Mouse (Mus musculus) erythroblast, adult 5-6 weeks (primary cell): ENCODE data around the gene Olfr809. TPM values are rescaled to one million over a fixed set of nuclear protein-coding genes. Genes with fewer than 3 reads are reported as not detected.

Experiments used
- ATAC-seq: replicated peaks from 2 replicates; pipeline ENCODE4 v1.8.0; 2016; ENCODE audit warnings: moderate number of reproducible peaks, mild to moderate bottlenecking, moderate TSS enrichment, inconsistent platforms; ENCODE audit not compliant: poor library complexity, low FRiP score, severe bottlenecking
- total RNA-seq, 2 experiments: library from RNA; stranded (forward) in 1 of 2; stranded (reverse) in 1 of 2; fragments of 150-400 nt in 1 of 2; fragments of 200-764, 138-1000 nt in 1 of 2; gene quantifications; 2 replicates each; pipeline versions ENCODE4 v1.2.3 to v1.2.4; 2015 to 2017; ENCODE audit warnings: low replicate concordance in 2 of 2

The Olfr809 gene
- total RNA-seq (2015; ENCODE audit: low replicate concordance): not detected in 2 replicates
- 0.43 TPM in 1 of 2 replicates, not detected in the other for total RNA-seq (2017; ENCODE audit: low replicate concordance)

DNA sequence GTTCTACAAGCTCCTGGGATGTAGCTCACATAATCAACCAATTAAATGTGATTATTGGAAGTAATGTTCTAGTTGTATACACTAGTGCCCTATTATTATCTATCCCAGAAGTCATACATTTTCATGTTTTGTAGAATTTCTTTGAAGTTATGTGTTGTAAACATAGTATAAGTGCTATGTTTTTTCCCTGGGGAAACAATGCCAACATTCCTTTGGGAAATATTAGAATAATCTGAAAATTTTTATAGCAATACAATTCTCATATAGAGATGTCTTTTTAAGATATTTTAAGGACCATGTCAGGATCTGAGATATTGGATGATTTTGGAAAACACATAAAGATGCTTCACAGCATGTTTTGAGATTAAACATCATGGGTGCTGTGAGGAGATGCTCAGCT is at the start of gene Olfr809:
Gene Olfr809, plus strand, starts transcription at position 301 of the 400 bp plus-strand sequence.
- ATAC-seq: no peak

DNA sequence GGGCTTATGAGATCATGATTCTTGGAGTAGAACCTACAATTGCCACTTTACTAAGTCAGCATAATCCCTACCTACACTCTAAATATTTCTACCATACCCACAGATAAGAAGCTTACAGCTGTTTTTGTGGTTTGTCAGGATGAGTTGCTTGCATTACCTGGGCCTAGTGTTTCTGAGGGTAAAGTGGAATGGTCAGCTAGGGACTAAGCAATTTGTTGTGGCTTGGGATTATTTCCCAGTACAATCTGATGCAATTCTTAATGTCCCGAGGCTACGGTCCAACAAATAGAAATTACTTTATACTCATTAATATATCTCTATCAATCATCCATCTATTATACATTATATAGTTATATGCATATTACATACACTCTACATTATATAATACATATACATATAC is 45.2 kb upstream of the Olfr809 start, which contains the start of gene Olfr805:
Gene Olfr805, minus strand, starts transcription at position 101 of the 400 bp plus-strand sequence.
- ATAC-seq: no peak

DNA sequence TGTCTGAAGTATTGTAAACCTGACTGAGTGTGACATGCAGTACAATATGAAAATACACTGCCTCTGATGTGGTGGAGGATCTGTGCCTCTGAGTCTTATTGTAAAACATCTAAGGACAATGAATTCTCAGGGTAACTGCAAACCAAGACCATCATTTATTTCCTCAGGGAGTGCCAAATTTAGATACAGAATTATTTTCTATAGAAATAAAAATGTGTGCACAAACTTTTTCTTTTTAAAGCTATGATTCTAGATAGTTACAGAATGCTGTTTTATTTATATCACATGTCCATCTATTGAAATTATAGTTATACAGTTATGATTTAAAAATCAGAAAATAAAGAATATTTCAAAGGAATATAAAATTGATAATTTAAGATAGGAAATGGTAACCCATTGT is 32.6 kb upstream of the Olfr809 start, which contains the start of gene Olfr806:
Gene Olfr806, minus strand, starts transcription at position 101 of the 400 bp plus-strand sequence.
- no peak for ATAC-seq

DNA sequence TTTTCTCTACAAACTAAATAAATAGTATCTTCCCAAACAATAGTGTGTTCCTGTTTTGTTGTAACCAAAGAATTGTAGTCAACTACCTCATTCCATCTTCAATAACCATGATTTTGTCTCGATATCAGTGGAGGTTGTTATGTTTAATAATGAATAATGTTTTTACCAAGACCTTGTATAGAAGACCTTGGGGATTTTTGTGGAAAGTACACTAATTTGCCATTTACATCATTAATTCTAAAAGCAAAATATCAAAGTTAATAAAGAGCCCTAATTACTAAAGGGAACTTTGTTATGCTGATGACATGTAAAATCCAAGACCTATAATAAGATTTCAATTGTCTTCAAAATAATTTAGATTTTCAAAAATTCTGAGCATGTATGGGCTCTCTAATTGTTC is 16.7 kb upstream of the Olfr809 start, which contains the start of gene Olfr807:
Gene Olfr807, minus strand, starts transcription at position 101 of the 400 bp plus-strand sequence.
- ATAC-seq: no peak

DNA sequence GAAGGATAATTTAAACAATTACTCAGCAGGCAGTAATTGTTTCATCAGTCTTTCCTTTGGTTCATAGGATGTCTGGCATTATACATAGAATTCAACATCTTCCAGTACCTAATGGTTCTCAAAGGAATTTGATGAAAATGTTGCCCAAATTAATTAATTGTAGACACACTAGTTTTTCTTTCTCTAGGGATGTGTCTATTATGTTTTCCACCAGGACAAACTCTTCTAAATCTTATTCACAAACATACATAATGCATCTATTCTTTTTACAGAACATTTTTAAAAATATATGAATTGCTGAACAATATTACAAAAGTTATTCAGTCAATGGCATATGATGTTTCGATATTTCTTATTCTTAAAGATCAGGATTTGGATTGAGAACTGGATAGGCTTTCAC is 9.3 kb upstream of the Olfr809 start, which contains the start of gene Olfr808:
Gene Olfr808, plus strand, starts transcription at position 301 of the 400 bp plus-strand sequence.
- no peak for ATAC-seq

DNA sequence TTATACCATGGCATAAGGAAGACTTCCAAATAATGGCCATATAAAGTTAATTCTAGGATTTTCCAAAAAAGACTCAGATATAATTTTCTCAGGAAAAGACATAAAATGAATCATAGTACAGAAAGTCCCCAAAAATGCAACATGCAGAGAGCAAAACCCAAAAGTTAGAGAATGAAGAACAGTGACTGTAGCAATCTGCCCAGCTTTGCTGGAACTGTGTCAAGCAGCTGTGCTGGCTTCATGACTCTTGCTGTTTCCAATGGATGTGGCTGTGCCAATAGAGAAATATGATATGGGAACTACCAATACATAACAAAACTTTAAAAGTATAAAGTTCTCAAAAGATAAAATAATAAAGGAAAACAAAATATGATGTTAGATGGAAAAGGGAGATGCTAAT is 3.7 kb downstream of the Olfr809 start:
- ATAC-seq: no peak

DNA sequence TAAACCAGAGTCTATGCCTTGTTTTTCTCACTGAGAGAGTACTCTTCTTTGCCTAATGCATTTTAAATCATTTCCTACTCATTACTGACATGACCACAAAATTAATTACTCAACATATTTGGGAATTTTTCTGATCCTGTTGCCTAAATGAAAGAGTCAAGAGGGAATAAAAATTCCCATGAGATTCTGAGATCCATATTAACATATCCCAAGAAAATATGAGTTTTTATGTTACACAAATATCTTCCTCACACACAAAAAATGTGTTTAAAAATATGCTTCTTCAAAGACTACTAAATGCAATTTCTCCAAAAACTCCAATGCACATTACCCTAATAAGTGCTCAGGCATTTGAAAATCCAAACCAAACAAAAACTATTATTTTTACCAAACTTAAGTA is 20.4 kb downstream of the Olfr809 start, which contains the start of gene Olfr810:
Gene Olfr810, minus strand, starts transcription at position 101 of the 400 bp plus-strand sequence.
- no peak for ATAC-seq

DNA sequence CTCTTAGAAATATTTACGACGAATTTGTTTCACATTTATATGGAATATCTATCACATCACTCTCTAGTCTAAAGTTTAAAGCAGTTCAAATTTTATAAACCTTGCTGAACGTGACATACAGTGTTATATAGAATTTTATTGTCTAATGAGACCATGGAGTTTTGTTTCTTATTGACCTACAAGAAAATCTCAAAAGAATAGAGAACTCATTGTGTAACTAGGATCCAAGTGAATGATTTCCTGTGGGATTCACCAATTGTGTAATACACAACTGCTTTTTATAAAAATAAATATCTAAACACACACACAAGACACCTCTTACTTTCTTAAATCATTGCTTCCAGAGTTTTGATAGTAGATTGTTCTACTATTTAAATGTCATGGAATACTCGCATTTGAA is 29.9 kb downstream of the Olfr809 start, which contains the start of gene Olfr811:
Gene Olfr811, minus strand, starts transcription at position 101 of the 400 bp plus-strand sequence.
- ATAC-seq: no peak

Other genes with a start within 250 kb of the Olfr809 start
- gene Olfr792, start 235.5 kb upstream of the Olfr809 start, total RNA-seq (2015; ENCODE audit: low replicate concordance): not detected in 2 replicates
- not detected in 2 replicates for gene Olfr792, start 235.5 kb upstream of the Olfr809 start, total RNA-seq (2017; ENCODE audit: low replicate concordance)
- gene Olfr794, start 207.0 kb upstream of the Olfr809 start, total RNA-seq (2015; ENCODE audit: low replicate concordance): not detected in 2 replicates
- gene Olfr794, start 207.0 kb upstream of the Olfr809 start, total RNA-seq (2017; ENCODE audit: low replicate concordance): not detected in 2 replicates
- not detected in 2 replicates for gene Olfr796, start 162.1 kb upstream of the Olfr809 start, total RNA-seq (2015; ENCODE audit: low replicate concordance)
- not detected in 2 replicates for gene Olfr796, start 162.1 kb upstream of the Olfr809 start, total RNA-seq (2017; ENCODE audit: low replicate concordance)
- gene Olfr798, start 146.7 kb upstream of the Olfr809 start, total RNA-seq (2015; ENCODE audit: low replicate concordance): not detected in 2 replicates
- gene Olfr798, start 146.7 kb upstream of the Olfr809 start, total RNA-seq (2017; ENCODE audit: low replicate concordance): not detected in 2 replicates
- not detected in 2 replicates for gene Olfr799, start 137.2 kb upstream of the Olfr809 start, total RNA-seq (2015; ENCODE audit: low replicate concordance)
- not detected in 2 replicates for gene Olfr799, start 137.2 kb upstream of the Olfr809 start, total RNA-seq (2017; ENCODE audit: low replicate concordance)
- not detected in 2 replicates for gene Olfr800, start 116.9 kb upstream of the Olfr809 start, total RNA-seq (2015; ENCODE audit: low replicate concordance)
- not detected in 2 replicates for gene Olfr800, start 116.9 kb upstream of the Olfr809 start, total RNA-seq (2017; ENCODE audit: low replicate concordance)
- gene Olfr801, start 100.8 kb upstream of the Olfr809 start, total RNA-seq (2015; ENCODE audit: low replicate concordance): not detected in 2 replicates
- gene Olfr801, start 100.8 kb upstream of the Olfr809 start, total RNA-seq (2017; ENCODE audit: low replicate concordance): not detected in 2 replicates
- not detected in 2 replicates for gene Olfr802, start 86.5 kb upstream of the Olfr809 start, total RNA-seq (2015; ENCODE audit: low replicate concordance)
- gene Olfr802, start 86.5 kb upstream of the Olfr809 start, total RNA-seq (2017; ENCODE audit: low replicate concordance): 0.14 TPM in 1 of 2 replicates, not detected in the other
- gene Olfr803, start 80.4 kb upstream of the Olfr809 start, total RNA-seq (2015; ENCODE audit: low replicate concordance): not detected in 2 replicates
- gene Olfr803, start 80.4 kb upstream of the Olfr809 start, total RNA-seq (2017; ENCODE audit: low replicate concordance): not detected in 2 replicates
- gene Olfr804, start 71.4 kb upstream of the Olfr809 start, total RNA-seq (2015; ENCODE audit: low replicate concordance): not detected in 2 replicates
- 0.28 TPM in 1 of 2 replicates, not detected in the other for gene Olfr804, start 71.4 kb upstream of the Olfr809 start, total RNA-seq (2017; ENCODE audit: low replicate concordance)
- not detected in 2 replicates for gene Olfr805, start 45.3 kb upstream of the Olfr809 start, total RNA-seq (2015; ENCODE audit: low replicate concordance)
- not detected in 2 replicates for gene Olfr805, start 45.3 kb upstream of the Olfr809 start, total RNA-seq (2017; ENCODE audit: low replicate concordance)
- gene Olfr806, start 32.7 kb upstream of the Olfr809 start, total RNA-seq (2015; ENCODE audit: low replicate concordance): not detected in 2 replicates
- gene Olfr806, start 32.7 kb upstream of the Olfr809 start, total RNA-seq (2017; ENCODE audit: low replicate concordance): 0.56 TPM in 1 of 2 replicates, not detected in the other
- not detected in 2 replicates for gene Olfr807, start 16.8 kb upstream of the Olfr809 start, total RNA-seq (2015; ENCODE audit: low replicate concordance)
- gene Olfr807, start 16.8 kb upstream of the Olfr809 start, total RNA-seq (2017; ENCODE audit: low replicate concordance): not detected in 2 replicates
- not detected in 2 replicates for gene Olfr808, start 9.2 kb upstream of the Olfr809 start, total RNA-seq (2015; ENCODE audit: low replicate concordance)
- gene Olfr808, start 9.2 kb upstream of the Olfr809 start, total RNA-seq (2017; ENCODE audit: low replicate concordance): not detected in 2 replicates
- gene Olfr810, start 20.3 kb downstream of the Olfr809 start, total RNA-seq (2015; ENCODE audit: low replicate concordance): not detected in 2 replicates
- not detected in 2 replicates for gene Olfr810, start 20.3 kb downstream of the Olfr809 start, total RNA-seq (2017; ENCODE audit: low replicate concordance)
- not detected in 2 replicates for gene Olfr811, start 29.8 kb downstream of the Olfr809 start, total RNA-seq (2015; ENCODE audit: low replicate concordance)
- not detected in 2 replicates for gene Olfr811, start 29.8 kb downstream of the Olfr809 start, total RNA-seq (2017; ENCODE audit: low replicate concordance)
- not detected in 2 replicates for gene Olfr812, start 71.5 kb downstream of the Olfr809 start, total RNA-seq (2015; ENCODE audit: low replicate concordance)
- not detected in 2 replicates for gene Olfr812, start 71.5 kb downstream of the Olfr809 start, total RNA-seq (2017; ENCODE audit: low replicate concordance)
- gene Olfr813, start 80.7 kb downstream of the Olfr809 start, total RNA-seq (2015; ENCODE audit: low replicate concordance): not detected in 2 replicates
- gene Olfr813, start 80.7 kb downstream of the Olfr809 start, total RNA-seq (2017; ENCODE audit: low replicate concordance): not detected in 2 replicates
- gene Olfr814, start 105.2 kb downstream of the Olfr809 start, total RNA-seq (2015; ENCODE audit: low replicate concordance): not detected in 2 replicates
- gene Olfr814, start 105.2 kb downstream of the Olfr809 start, total RNA-seq (2017; ENCODE audit: low replicate concordance): not detected in 2 replicates
- not detected in 2 replicates for gene Olfr815, start 131.2 kb downstream of the Olfr809 start, total RNA-seq (2015; ENCODE audit: low replicate concordance)
- gene Olfr815, start 131.2 kb downstream of the Olfr809 start, total RNA-seq (2017; ENCODE audit: low replicate concordance): not detected in 2 replicates
- not detected in 2 replicates for gene Olfr816, start 141.0 kb downstream of the Olfr809 start, total RNA-seq (2015; ENCODE audit: low replicate concordance)
- 0.26 TPM in 1 of 2 replicates, not detected in the other for gene Olfr816, start 141.0 kb downstream of the Olfr809 start, total RNA-seq (2017; ENCODE audit: low replicate concordance)
- gene Olfr818, start 174.5 kb downstream of the Olfr809 start, total RNA-seq (2015; ENCODE audit: low replicate concordance): not detected in 2 replicates
- gene Olfr818, start 174.5 kb downstream of the Olfr809 start, total RNA-seq (2017; ENCODE audit: low replicate concordance): 3.1 TPM in 1 of 2 replicates, not detected in the other
- gene Olfr819, start 192.6 kb downstream of the Olfr809 start, total RNA-seq (2015; ENCODE audit: low replicate concordance): not detected in 2 replicates
- gene Olfr819, start 192.6 kb downstream of the Olfr809 start, total RNA-seq (2017; ENCODE audit: low replicate concordance): not detected in 2 replicates
- gene Olfr247, start 201.5 kb downstream of the Olfr809 start, total RNA-seq (2015; ENCODE audit: low replicate concordance): not detected in 2 replicates
- gene Olfr247, start 201.5 kb downstream of the Olfr809 start, total RNA-seq (2017; ENCODE audit: low replicate concordance): 0.85 TPM in 1 of 2 replicates, not detected in the other
- not detected in 2 replicates for gene Gm10310, start 210.4 kb downstream of the Olfr809 start, total RNA-seq (2015; ENCODE audit: low replicate concordance)
- gene Gm10310, start 210.4 kb downstream of the Olfr809 start, total RNA-seq (2017; ENCODE audit: low replicate concordance): 0.84 TPM in 1 of 2 replicates, not detected in the other
- gene Olfr820, start 238.0 kb downstream of the Olfr809 start, total RNA-seq (2015; ENCODE audit: low replicate concordance): not detected in 2 replicates
- not detected in 2 replicates for gene Olfr820, start 238.0 kb downstream of the Olfr809 start, total RNA-seq (2017; ENCODE audit: low replicate concordance)